8 mouse cellular contexts compared by ENCODE assay signal in the genomic region with DNA sequence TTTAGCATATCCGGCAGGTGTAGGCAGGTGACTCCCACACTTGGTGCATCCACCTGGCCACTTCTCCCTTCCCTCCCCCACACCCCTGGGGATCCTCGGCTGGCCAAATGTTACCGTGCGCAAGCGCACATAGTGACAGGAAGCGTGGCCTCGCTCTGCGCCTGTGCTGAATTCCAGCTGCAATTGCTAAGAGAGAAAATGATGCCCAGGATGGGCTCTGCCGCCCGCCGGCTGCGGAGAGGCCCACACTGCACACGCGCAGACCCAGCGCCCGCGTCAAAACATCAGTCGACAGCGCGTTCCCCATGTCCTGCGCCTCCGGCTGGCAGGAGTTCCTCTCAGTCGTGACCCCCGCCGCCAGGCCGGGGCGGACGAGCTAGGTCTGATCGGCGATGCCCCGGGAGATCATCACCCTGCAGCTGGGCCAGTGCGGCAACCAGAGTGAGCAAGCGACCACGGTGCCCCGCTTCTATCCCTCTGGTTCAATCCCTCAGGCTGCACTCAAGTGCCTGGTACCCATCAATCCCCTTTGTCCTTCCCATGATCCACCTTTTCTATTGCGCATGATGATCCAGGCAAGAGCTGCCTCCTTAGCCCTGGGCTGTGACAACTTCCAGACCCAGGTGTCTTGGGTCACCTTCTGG. TPM values are rescaled to one million over a fixed set of nuclear protein-coding genes. Genes with fewer than 3 reads are reported as not detected.
DNase-seq lines count a peak whose midpoint lies in the region; ATAC-seq and TF ChIP-seq lines count a peak whose summit lies in the region.

A gene (plus strand): TSS at position 180 of the 644 bp plus-strand sequence.

- DNase-seq in kidney, adult 2 months = peak; percentile 64
- no peak for DNase-seq in kidney, adult 8-10 months
- peak; percentile 84 to 85 for DNase-seq in cerebellum, postnatal 14 days
- DNase-seq in frontal cortex, postnatal 36 days (ENCODE audit: low spot score in 2 of 2) = peak; percentile 78 to 87
- peak; percentile 73 for DNase-seq in limb, embryonic 11.5 days (ENCODE audit: low spot score)
- DNase-seq in stomach, postnatal 0 days (ENCODE audit: low spot score) = peak; percentile 39

- no peak for TF ChIP-seq POLR2A in kidney, adult 2 months (IDR thresholded peaks at IDR 0.05; ENCODE audit: low read depth, low read length)

- peak within 1 kb of the TSS; percentile 72 for H3K9ac ChIP-seq in intestine, embryonic 16.5 days (ENCODE audit: low read depth, low read length)
- peak within 1 kb of the TSS; percentile 62 for H3K9ac ChIP-seq in limb, embryonic 11.5 days (ENCODE audit: low read length)
- H3K9ac ChIP-seq in midbrain, embryonic 15.5 days = peak within 1 kb of the TSS; percentile 61
- H3K9ac ChIP-seq in stomach, postnatal 0 days (ENCODE audit: low read length) = peak within 1 kb of the TSS; percentile 65

- no peaks in the 10 kb centered on the region for H3K9me3 ChIP-seq in intestine, embryonic 16.5 days (ENCODE audit: control insufficient read depth, low read length)
- H3K9me3 ChIP-seq in limb, embryonic 11.5 days (ENCODE audit: control insufficient read depth, low read length) = no peaks in the 10 kb centered on the region
- no peaks in the 10 kb centered on the region for H3K9me3 ChIP-seq in midbrain, embryonic 15.5 days
- H3K9me3 ChIP-seq in stomach, postnatal 0 days (ENCODE audit: control insufficient read depth, low read length) = no peaks in the 10 kb centered on the region

- WGBS in kidney, adult 2 months = 5% methylated on average over 36 of the region's 36 CpGs
- WGBS in intestine, embryonic 16.5 days = 4% methylated on average over 36 of the region's 36 CpGs
- 1% methylated on average over 36 of the region's 36 CpGs for whole genome bisulfite sequencing in limb, embryonic 11.5 days
- 1% methylated on average over 36 of the region's 36 CpGs for WGBS in midbrain, embryonic 15.5 days
- WGBS in stomach, postnatal 0 days = 3% methylated on average over 36 of the region's 36 CpGs

- H3K4me3 ChIP-seq in kidney, adult 2 months (ENCODE audit: insufficient read depth, low read depth, low read length) = peak within 1 kb of the TSS; percentile 32; the same call in 1 of the 2 replicates
- peak within 1 kb of the TSS; percentile 55 for H3K4me3 ChIP-seq in intestine, embryonic 16.5 days (ENCODE audit: low read length)
- peak within 1 kb of the TSS; percentile 41 for H3K4me3 ChIP-seq in limb, embryonic 11.5 days (ENCODE audit: low read depth, low read length)
- H3K4me3 ChIP-seq in midbrain, embryonic 15.5 days = peak within 1 kb of the TSS; percentile 42
- peak within 1 kb of the TSS; percentile 33 for H3K4me3 ChIP-seq in stomach, postnatal 0 days (ENCODE audit: low read depth, low read length)

- peak; percentile 69 for ATAC-seq in intestine, embryonic 16.5 days
- ATAC-seq in limb, embryonic 11.5 days (ENCODE audit: insufficient number of reproducible peaks, low FRiP score, low TSS enrichment, low read depth) = 0 out of 2 replicates have a peak, but pooled peaks have one; percentile 63
- peak; percentile 93 for ATAC-seq in midbrain, embryonic 15.5 days (replicated peaks)
- ATAC-seq in stomach, postnatal 0 days (ENCODE audit: low FRiP score, low TSS enrichment) = peak; percentile 57; the same call in 1 of the 2 replicates

- no peak within 1 kb of the TSS for H3K27ac ChIP-seq in kidney, adult 2 months (ENCODE audit: insufficient read depth, low read depth, low read length)
- H3K27ac ChIP-seq in intestine, embryonic 16.5 days (ENCODE audit: low read length) = peak within 1 kb of the TSS; percentile 24; the same call in 1 of the 2 replicates
- H3K27ac ChIP-seq in limb, embryonic 11.5 days (replicated peaks; ENCODE audit: low read depth, low read length) = no peak within 1 kb of the TSS
- peak within 1 kb of the TSS; percentile 89 for H3K27ac ChIP-seq in midbrain, embryonic 15.5 days
- H3K27ac ChIP-seq in stomach, postnatal 0 days (replicated peaks) = peak within 1 kb of the TSS; percentile 67

- TF ChIP-seq CTCF in kidney, adult 2 months (conservative IDR thresholded peaks at IDR 0.05; ENCODE audit: insufficient read depth, insufficient read length, low read depth, low read length) = no peak
- TF ChIP-seq CTCF in stomach, postnatal 0 days (IDR thresholded peaks at IDR 0.05; ENCODE audit: low read depth) = peak; percentile 9; the same call in 1 of the 2 replicates

- H3K36me3 ChIP-seq in kidney, adult 2 months (ENCODE audit: control insufficient read depth, insufficient read depth, low read length) = no peaks in the 10 kb centered on the region
- H3K36me3 ChIP-seq in intestine, embryonic 16.5 days (ENCODE audit: control insufficient read depth, insufficient read depth, low read length) = no peaks in the 10 kb centered on the region
- H3K36me3 ChIP-seq in limb, embryonic 11.5 days (ENCODE audit: control insufficient read depth, insufficient read depth, low read length) = no peaks in the 10 kb centered on the region
- no peaks in the 10 kb centered on the region for H3K36me3 ChIP-seq in midbrain, embryonic 15.5 days (replicated peaks)
- H3K36me3 ChIP-seq in stomach, postnatal 0 days (ENCODE audit: control insufficient read depth, insufficient read depth, low read length) = no peaks in the 10 kb centered on the region

- no peaks in the 10 kb centered on the region for H3K27me3 ChIP-seq in kidney, adult 2 months (replicated peaks; ENCODE audit: control insufficient read depth, insufficient read depth, low read length)
- no peaks in the 10 kb centered on the region for H3K27me3 ChIP-seq in intestine, embryonic 16.5 days (replicated peaks; ENCODE audit: control insufficient read depth, insufficient read depth, low read length)
- no peaks in the 10 kb centered on the region for H3K27me3 ChIP-seq in limb, embryonic 11.5 days (ENCODE audit: control insufficient read depth, insufficient read depth, low read length)
- 0 out of 2 replicates have a peak, but pooled peaks cover 3% of the 10 kb centered on the region for H3K27me3 ChIP-seq in midbrain, embryonic 15.5 days (replicated peaks)
- H3K27me3 ChIP-seq in stomach, postnatal 0 days (ENCODE audit: control insufficient read depth, insufficient read depth, low read length) = no peaks in the 10 kb centered on the region

- TF ChIP-seq EP300 in stomach, postnatal 0 days (optimal IDR thresholded peaks at IDR 0.05) = no peak

- 0 out of 2 replicates have a peak, but pooled peaks cover 3% of the 10 kb centered on the region for H3K4me1 ChIP-seq in kidney, adult 2 months (ENCODE audit: control insufficient read depth, insufficient read depth, low read length)
- H3K4me1 ChIP-seq in intestine, embryonic 16.5 days (ENCODE audit: control insufficient read depth, insufficient read depth, low read length) = peaks cover 13% of the 10 kb centered on the region
- peaks cover 8% of the 10 kb centered on the region; the same call in 1 of the 2 replicates for H3K4me1 ChIP-seq in limb, embryonic 11.5 days (ENCODE audit: control insufficient read depth, insufficient read depth, low read length)
- peaks cover 19% of the 10 kb centered on the region for H3K4me1 ChIP-seq in midbrain, embryonic 15.5 days
- H3K4me1 ChIP-seq in stomach, postnatal 0 days (replicated peaks; ENCODE audit: control insufficient read depth, insufficient read depth) = no peaks in the 10 kb centered on the region; the same call in 1 of the 2 replicates

- H3K4me2 ChIP-seq in intestine, embryonic 16.5 days (ENCODE audit: low read depth, low read length) = peak within 1 kb of the TSS; percentile 84
- peak within 1 kb of the TSS; percentile 80 for H3K4me2 ChIP-seq in limb, embryonic 11.5 days (ENCODE audit: low read depth, severe bottlenecking)
- H3K4me2 ChIP-seq in midbrain, embryonic 15.5 days = peak within 1 kb of the TSS; percentile 72
- H3K4me2 ChIP-seq in stomach, postnatal 0 days (replicated peaks; ENCODE audit: low read depth) = peak within 1 kb of the TSS; percentile 66

RNA-seq across cellular contexts. Expression of the gene that starts here (rescaled TPM):
- polyA plus RNA-seq in kidney, adult 2 months (2012; rRNA removed) = 1.4 and 1.8 TPM in 2 replicates
- 3.9 and 4.2 TPM in 2 replicates for polyA plus RNA-seq in intestine, embryonic 16.5 days (2015; fragmentation: Nextera tagmentation; extraction: Ambion mirVana)
- 4.8 and 5.0 TPM in 2 replicates for polyA plus RNA-seq in limb, embryonic 11.5 days (2014; fragmentation: Nextera tagmentation; extraction: Ambion mirVana)
- 60.8 and 62.7 TPM in 2 replicates for polyA plus RNA-seq in midbrain, embryonic 15.5 days (2015; fragmentation: Nextera tagmentation; extraction: Ambion mirVana)
- polyA plus RNA-seq in stomach, postnatal 0 days (2015; fragmentation: Nextera tagmentation; extraction: Ambion mirVana) = 3.0 and 3.1 TPM in 2 replicates

Comparison
In these comparisons a context has a peak if more than half of its experiments do, and no peak if none do; other contexts are left out.
1. RNA of the gene that starts here (polyA plus RNA-seq): 60.8 to 62.7 TPM in midbrain, embryonic 15.5 days; 4.8 to 5.0 TPM in limb, embryonic 11.5 days, 3.9 to 4.2 TPM in intestine, embryonic 16.5 days, 3.0 to 3.1 TPM in stomach, postnatal 0 days and 1.4 to 1.8 TPM in kidney, adult 2 months; every median in the first group is over 10 times any median in the second.
2. DNase-seq: peak in kidney, adult 2 months (single experiment), cerebellum, postnatal 14 days (2 of 2), frontal cortex, postnatal 36 days (2 of 2), limb, embryonic 11.5 days (single experiment) and stomach, postnatal 0 days (single experiment); none in kidney, adult 8-10 months (0 of 2).
3. H3K27ac ChIP-seq: peak in intestine, embryonic 16.5 days (single experiment), midbrain, embryonic 15.5 days (single experiment) and stomach, postnatal 0 days (single experiment); none in kidney, adult 2 months (single experiment) and limb, embryonic 11.5 days (single experiment).
4. Peak in every context shown above with its lines, with median percentiles within 50 percentile points of each other: H3K4me3 ChIP-seq, ATAC-seq, H3K4me2 ChIP-seq and H3K9ac ChIP-seq.